Mouse (Mus musculus) CH12.LX (cell line): ENCODE results near the gene Mast3. TPM values are rescaled to one million over a fixed set of nuclear protein-coding genes. Genes with fewer than 3 reads are reported as not detected.
A peak's percentile ranks its signal among the peaks of the same experiment; 100 is the strongest.

ENCODE experiments used
- DNase-seq: peaks from one replicate; pipeline ENCODE4 v3.0.0-alpha.2; 2013; ENCODE audit errors: extremely low read depth
- H3K27ac ChIP-seq: 2 replicates; pipeline ENCODE4 v1.5.1; 2012; ENCODE audit warnings: low read depth, mild to moderate bottlenecking, control low read depth, moderate library complexity; ENCODE audit not compliant: insufficient read depth
- H3K27me3 ChIP-seq: replicated peaks from 2 replicates; pipeline ENCODE3; 2012; ENCODE audit warnings: inconsistent platforms
- H3K36me3 ChIP-seq, 2 experiments: replicated peaks in 1 of 2; 2 replicates each; pipeline versions ENCODE3 to v1.6.1; 2012; ENCODE audit warnings: inconsistent platforms in 1 of 2, low read length in 1 of 2, mild to moderate bottlenecking in 1 of 2, mixed read lengths in 1 of 2, moderate library complexity in 1 of 2; ENCODE audit not compliant: control insufficient read depth in 1 of 2, insufficient read depth in 1 of 2
- H3K4me1 ChIP-seq, 2 experiments: 2 replicates each; pipeline ENCODE4 v1.6.1; 2012; ENCODE audit warnings: inconsistent platforms in 1 of 2, moderate library complexity in 1 of 2; ENCODE audit not compliant: insufficient read depth in 2 of 2, control insufficient read depth in 1 of 2
- H3K4me2 ChIP-seq: 2 replicates; pipeline ENCODE4 v1.6.1; 2012; ENCODE audit warnings: low read depth, mild to moderate bottlenecking, control low read depth; ENCODE audit not compliant: poor library complexity, insufficient read depth, severe bottlenecking
- H3K4me3 ChIP-seq, 3 experiments: fragments of 150-350 bp in 1 of 3; sonication (generic) in 1 of 3; replicated peaks in 1 of 3; 2 replicates each; pipeline versions ENCODE3 to v1.5.1; 2011 to 2012; ENCODE audit warnings: low read depth in 2 of 3, low read length in 2 of 3, mild to moderate bottlenecking in 2 of 3, moderate library complexity in 2 of 3, control low read depth in 1 of 3, improper control_type of control experiment in 1 of 3, inconsistent platforms in 1 of 3, mixed read lengths in 1 of 3; ENCODE audit not compliant: poor library complexity in 1 of 3
- H3K79me2 ChIP-seq: replicated peaks from 2 replicates; pipeline ENCODE4 v1.6.1; 2012; ENCODE audit warnings: mild to moderate bottlenecking, moderate library complexity; ENCODE audit not compliant: control insufficient read depth, poor library complexity, insufficient read depth, severe bottlenecking; ENCODE audit errors: extremely low read depth
- H3K9ac ChIP-seq: 2 replicates; pipeline ENCODE4 v1.6.1; 2012; ENCODE audit warnings: low read depth, mild to moderate bottlenecking, control low read depth, moderate library complexity; ENCODE audit not compliant: insufficient read depth
- H3K9me3 ChIP-seq: replicated peaks from 2 replicates; pipeline ENCODE3; 2012; ENCODE audit warnings: low read length, inconsistent platforms, mixed read lengths
- BHLHE40 ChIP-seq: IDR thresholded peaks from 2 replicates; pipeline ENCODE4 v1.6.1; 2011; ENCODE audit warnings: mild to moderate bottlenecking, low read depth, low read length, improper control_type of control experiment
- CHD1 ChIP-seq: IDR thresholded peaks from 2 replicates; pipeline ENCODE4 v1.6.1; 2012; ENCODE audit warnings: low read depth, low read length, improper control_type of control experiment, inconsistent platforms
- CHD2 ChIP-seq: IDR thresholded peaks from 2 replicates; pipeline ENCODE4 v1.6.1; 2011; ENCODE audit warnings: low read length, improper control_type of control experiment
- E2F4 ChIP-seq: IDR thresholded peaks from 2 replicates; pipeline ENCODE4 v1.6.1; 2011; ENCODE audit warnings: low read depth, low read length, improper control_type of control experiment; ENCODE audit not compliant: insufficient replicate concordance
- ELF1 ChIP-seq: IDR thresholded peaks from 2 replicates; pipeline ENCODE4 v1.6.1; 2014; ENCODE audit warnings: low read depth, mild to moderate bottlenecking, inconsistent platforms, low read length, improper control_type of control experiment
- EP300 ChIP-seq: IDR thresholded peaks from 2 replicates; pipeline ENCODE4 v1.6.1; 2011; ENCODE audit warnings: low read length, improper control_type of control experiment
- ETS1 ChIP-seq: conservative IDR thresholded peaks from 2 replicates; pipeline ENCODE4 v1.6.1; 2012; ENCODE audit warnings: low read depth, mild to moderate bottlenecking, inconsistent platforms, low read length, improper control_type of control experiment, moderate library complexity
- GABPA ChIP-seq: IDR thresholded peaks from 2 replicates; pipeline ENCODE4 v1.6.1; 2012; ENCODE audit warnings: low read depth, low read length, improper control_type of control experiment, inconsistent platforms; ENCODE audit not compliant: insufficient replicate concordance
- HCFC1 ChIP-seq: IDR thresholded peaks from 2 replicates; pipeline ENCODE4 v1.6.1; 2012; ENCODE audit warnings: low read depth, mild to moderate bottlenecking, inconsistent platforms, low read length, improper control_type of control experiment
- JUND ChIP-seq: conservative IDR thresholded peaks from 2 replicates; pipeline ENCODE4 v1.6.1; 2011; ENCODE audit warnings: low read depth, low read length, improper control_type of control experiment
- MAFK ChIP-seq: IDR thresholded peaks from 2 replicates; pipeline ENCODE4 v1.6.1; 2011; ENCODE audit warnings: low read length, improper control_type of control experiment; ENCODE audit not compliant: insufficient replicate concordance
- MAX ChIP-seq: IDR thresholded peaks from 2 replicates; pipeline ENCODE4 v1.6.1; 2011; ENCODE audit warnings: low read length, improper control_type of control experiment
- MAZ ChIP-seq: IDR thresholded peaks from 2 replicates; pipeline ENCODE4 v1.6.1; 2012; ENCODE audit warnings: low read depth, mild to moderate bottlenecking, inconsistent platforms, low read length, improper control_type of control experiment, moderate library complexity
- MXI1 ChIP-seq: IDR thresholded peaks from 2 replicates; pipeline ENCODE4 v1.6.1; 2011; ENCODE audit warnings: mild to moderate bottlenecking, low read depth, low read length, improper control_type of control experiment
- MYC ChIP-seq: IDR thresholded peaks from 2 replicates; pipeline ENCODE4 v1.6.1; 2011; ENCODE audit warnings: low read depth, mild to moderate bottlenecking, improper control_type of control experiment, low read length
- NELFE ChIP-seq: IDR thresholded peaks from 2 replicates; pipeline ENCODE4 v1.6.1; 2011; ENCODE audit warnings: low read depth, low read length, improper control_type of control experiment
- NRF1 ChIP-seq: IDR thresholded peaks from 2 replicates; pipeline ENCODE4 v1.6.1; 2014; ENCODE audit warnings: low read depth, mild to moderate bottlenecking, inconsistent platforms, low read length, improper control_type of control experiment, moderate library complexity
- PAX5 ChIP-seq: IDR thresholded peaks from 2 replicates; pipeline ENCODE4 v1.6.1; 2012; ENCODE audit warnings: low read length, inconsistent platforms, mixed read lengths
- POLR2AphosphoS2 ChIP-seq: IDR thresholded peaks from 2 replicates; pipeline ENCODE4 v1.6.1; 2011; ENCODE audit warnings: low read depth, low read length, improper control_type of control experiment
- SIN3A ChIP-seq: IDR thresholded peaks from 2 replicates; pipeline ENCODE4 v1.6.1; 2012; ENCODE audit warnings: low read length, improper control_type of control experiment, inconsistent platforms
- TCF12 ChIP-seq: IDR thresholded peaks from 2 replicates; pipeline ENCODE4 v1.6.1; 2014; ENCODE audit warnings: low read depth, mild to moderate bottlenecking, inconsistent platforms, low read length, improper control_type of control experiment
- UBTF ChIP-seq: IDR thresholded peaks from 2 replicates; pipeline ENCODE4 v1.6.1; 2012; ENCODE audit warnings: low read depth, mild to moderate bottlenecking, inconsistent platforms, low read length, improper control_type of control experiment, moderate library complexity
- ZC3H11A ChIP-seq: IDR thresholded peaks from 2 replicates; pipeline ENCODE4 v1.6.1; 2012; ENCODE audit warnings: low read depth, mild to moderate bottlenecking, inconsistent platforms, low read length, improper control_type of control experiment
- dilution Hi-C: fragments of 300-500 bp; cut with MboI; formaldehyde crosslinking; loops from 2 replicates; pipeline ENCODE4 v1.14.3; 2020; ENCODE audit warnings: low sequenced_read_pairs; ENCODE audit not compliant: extremely low pct_unique_long_range_greater_than_20kb, extremely low pct_ligation_motif_present
- in situ Hi-C: fragments of 300-500 bp; cut with MboI; formaldehyde crosslinking; loops from 3 replicates; pipeline ENCODE4 v1.14.3; 2019; ENCODE audit warnings: low sequenced_read_pairs, low pct_ligation_motif_present, low pct_unique_long_range_greater_than_20kb, mixed read lengths
- polyA plus RNA-seq: library from polyadenylated mRNA; unstranded; fragments of >175 nt; gene quantifications from 2 replicates; pipeline ENCODE4 v1.2.1, GENCODE M21; 2012; ENCODE audit warnings: low read depth; ENCODE audit not compliant: insufficient read length
- total RNA-seq, 2 experiments: library from RNA; depleted of rRNA; stranded (reverse); fragments of 300-350 nt in 1 of 2; fragments of >200 nt in 1 of 2; gene quantifications; 2 replicates each; pipeline ENCODE4 v1.2.3; 2012 to 2014

Gene Mast3
- total and polyA plus RNA-seq, 3 experiments, result 7.0 to 23.4 (median 11.6) TPM

DNA sequence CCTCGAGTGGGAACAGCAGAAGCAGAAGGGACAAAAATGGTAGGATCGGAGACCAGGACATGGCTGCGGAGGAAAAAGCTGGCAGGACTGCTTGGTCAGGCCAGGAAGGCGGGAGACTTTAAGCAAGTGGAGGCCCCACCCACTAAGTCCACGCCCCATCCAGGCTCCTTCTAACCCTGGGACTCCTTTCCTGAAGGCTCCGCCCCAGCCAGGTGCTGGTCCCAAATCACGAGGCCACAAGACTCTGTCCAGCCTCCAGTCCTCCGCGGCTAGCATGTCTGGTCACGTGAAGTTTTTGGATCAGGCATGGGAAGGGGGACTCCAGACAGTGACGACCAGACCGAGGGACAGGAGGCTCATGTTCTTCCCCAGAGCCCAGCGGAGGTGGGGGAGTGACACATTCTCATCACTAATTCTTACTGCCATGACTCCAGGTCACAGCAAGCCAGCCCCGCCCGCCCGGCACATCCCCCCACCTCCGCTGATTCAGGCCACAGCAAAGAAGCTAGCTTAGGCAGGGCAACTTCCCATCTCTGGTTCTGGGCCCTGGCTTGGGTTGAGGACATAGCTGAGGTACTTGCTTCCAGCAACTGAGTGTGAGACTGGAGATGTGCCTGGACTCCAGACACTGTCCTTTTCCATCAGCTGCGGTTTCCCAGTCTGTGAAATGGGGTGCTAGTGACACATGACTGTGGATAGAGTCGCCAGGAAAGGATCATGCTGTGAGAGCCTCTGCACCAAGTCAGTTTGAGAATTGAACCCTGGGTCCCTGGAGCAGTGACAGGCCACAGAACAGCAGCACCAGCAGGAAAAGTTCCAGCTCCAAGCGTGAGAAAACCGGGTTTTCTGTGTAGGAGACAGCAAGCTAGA lies 38.0 kb downstream of the Mast3 start (continued):
- peak; percentile 43; the same call in 1 of the 2 replicates for TF ChIP-seq MAZ
- TF ChIP-seq UBTF, result no peak
- peak; percentile 90 for TF ChIP-seq NELFE
- no peak for TF ChIP-seq MAFK
- TF ChIP-seq EP300, result no peak
- TF ChIP-seq HCFC1, result no peak
- no peak for TF ChIP-seq E2F4
- TF ChIP-seq PAX5, result no peak
- TF ChIP-seq MYC, result peak; percentile 20; the same call in 1 of the 2 replicates
- TF ChIP-seq GABPA, result no peak
- TF ChIP-seq, all 38 proteins: peak for 13

- peaks cover 29 to 72% of the 10 kb centered on the region in 2 experiments for H3K4me1 ChIP-seq
- H3K4me2 ChIP-seq, result peak overlapping the region; percentile 69
- H3K27me3 ChIP-seq, result no peaks in the 10 kb centered on the region
- H3K9me3 ChIP-seq, result no peaks in the 10 kb centered on the region
- DNase-seq, result peak; percentile 80
- peak overlapping the region; percentile 75 for H3K27ac ChIP-seq
- in situ Hi-C loops (loop anchor here (5.0 kb wide), 1 partner anchor 36 kb away; no protein-coding TSS in a partner anchor), dilution Hi-C loops (no loop called here)
- peak overlapping the region; percentile 41 for H3K9ac ChIP-seq
- peak overlapping the region; percentile 62 to 69 (median 65) for H3K4me3 ChIP-seq
- no peak for TF ChIP-seq CHD2
- 0 out of 2 replicates have a peak, but pooled peaks have one; percentile 35 for TF ChIP-seq CHD1
- TF ChIP-seq ETS1, result peak; percentile 34; the same call in 1 of the 2 replicates
- TF ChIP-seq POLR2AphosphoS2, result no peak
- TF ChIP-seq MYC, result peak; percentile 69; the same call in 1 of the 2 replicates
- TF ChIP-seq SIN3A, result peak; percentile 77; the same call in 1 of the 2 replicates
- TF ChIP-seq ELF1, result peak; percentile 69
- no peak for TF ChIP-seq ZC3H11A
- TF ChIP-seq MAZ, result 0 out of 2 replicates have a peak, but pooled peaks have one; percentile 14
- TF ChIP-seq MAX, result no peak; the same call in 1 of the 2 replicates
- TF ChIP-seq JUND, result no peak
- peak; percentile 94 for TF ChIP-seq BHLHE40
- TF ChIP-seq MXI1, result peak; percentile 94
- TF ChIP-seq NRF1, result peak; percentile 44
- TF ChIP-seq TCF12, result no peak
- peaks cover 31 to 60% of the 10 kb centered on the region in 2 experiments for H3K36me3 ChIP-seq
- no peaks in the 10 kb centered on the region for H3K79me2 ChIP-seq
Observed at GRCm38 (mm10) chr8:70765838-70766570, 38.9 kb downstream of the Mast3 start.
